Mouse (Mus musculus) liver, postnatal 0 days (tissue): ENCODE data around the gene Nrip1. TPM values are rescaled to one million over a fixed set of nuclear protein-coding genes. Genes with fewer than 3 reads are reported as not detected.

ENCODE experiments used
- ATAC-seq: fragments of 200-750 bp; cut with Nextera tagmentation; 2 replicates; pipeline ENCODE4 v1.8.0; 2017; ENCODE audit warnings: mild to moderate bottlenecking, moderate library complexity
- DNase-seq: peaks from one replicate; pipeline ENCODE4 v3.0.0-alpha.2; 2016
- H3K27ac ChIP-seq: fragments of 300-500 bp; sonication (generic); 2 replicates; pipeline ENCODE4 v1.5.1; 2014; ENCODE audit warnings: antibody characterized with exemption, moderate library complexity, mild to moderate bottlenecking, low read depth
- H3K27me3 ChIP-seq: fragments of 300-500 bp; sonication (generic); 2 replicates; pipeline ENCODE4 v1.6.1; 2014; ENCODE audit warnings: low read length, control low read depth, mixed read lengths; ENCODE audit not compliant: insufficient read depth
- H3K36me3 ChIP-seq: fragments of 300-500 bp; sonication (generic); replicated peaks from 2 replicates; pipeline ENCODE4 v1.6.1; 2014; ENCODE audit warnings: mild to moderate bottlenecking, control low read depth, low read length, moderate library complexity, mixed read lengths; ENCODE audit not compliant: insufficient read depth
- H3K4me1 ChIP-seq: fragments of 300-500 bp; sonication (generic); 2 replicates; pipeline ENCODE4 v1.6.1; 2014; ENCODE audit warnings: antibody characterized with exemption, mild to moderate bottlenecking, control low read depth; ENCODE audit not compliant: insufficient read depth
- H3K4me2 ChIP-seq: fragments of 300-500 bp; sonication (generic); 2 replicates; pipeline ENCODE4 v1.6.1; 2014; ENCODE audit warnings: low read depth, mild to moderate bottlenecking, low read length, moderate library complexity, mixed read lengths
- H3K4me3 ChIP-seq: fragments of 300-500 bp; sonication (generic); 2 replicates; pipeline ENCODE4 v1.5.1; 2014; ENCODE audit warnings: low read depth, low read length
- H3K9ac ChIP-seq: fragments of 300-500 bp; sonication (generic); replicated peaks from 2 replicates; pipeline ENCODE4 v1.6.1; 2014; ENCODE audit warnings: mild to moderate bottlenecking, moderate library complexity
- H3K9me3 ChIP-seq: fragments of 300-500 bp; sonication (generic); 2 replicates; pipeline ENCODE4 v1.6.1; 2016; ENCODE audit warnings: mild to moderate bottlenecking, control low read depth, low read length, mixed read lengths
- CTCF ChIP-seq: sonication (generic); IDR thresholded peaks from 2 replicates; pipeline ENCODE4 v1.5.1; 2016; ENCODE audit warnings: antibody characterized with exemption, low read depth
- EP300 ChIP-seq: IDR thresholded peaks from 2 replicates; pipeline ENCODE4 v1.6.1; 2016; ENCODE audit warnings: antibody characterized with exemption, low read depth, mild to moderate bottlenecking
- WGBS: fragments of 180-500 bp; shearing (Covaris S2); extraction: QIAGEN DNeasy Blood & Tissue Kit; methylation state at CpG from one replicate; pipeline ENCODE4 v1.1.7; 2014; ENCODE audit not compliant: insufficient replicate concordance; 5-methylcytosine and 5-hydroxymethylcytosine counted together
- polyA plus RNA-seq: library from polyadenylated mRNA; unstranded; fragments of >200 nt; fragmentation: Nextera tagmentation; extraction: Ambion mirVana; gene quantifications from 2 replicates; pipeline ENCODE4 v1.2.1, GENCODE M21; 2015

Gene Nrip1
- polyA plus RNA-seq, 1 experiment from 2014 or later, result 11.2 TPM

DNA sequence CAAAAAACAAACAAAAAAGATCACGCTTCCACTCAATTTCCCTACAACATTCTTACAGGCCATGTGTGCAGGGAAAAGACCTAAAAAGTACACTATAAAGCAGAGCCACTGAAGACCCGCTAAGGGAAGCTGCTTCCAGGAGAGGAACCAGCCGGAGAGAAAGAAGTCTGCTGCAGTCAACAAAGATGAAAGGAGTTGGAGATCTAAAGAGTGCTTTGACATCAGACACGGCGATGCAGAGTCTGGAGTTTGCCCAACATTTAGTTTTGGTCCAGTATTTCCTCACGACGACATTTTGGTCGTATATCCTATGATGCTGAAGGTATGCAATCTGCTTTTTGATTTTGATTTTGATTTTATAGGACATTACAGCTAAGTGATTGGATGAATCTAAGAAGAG is 63.3 kb downstream of the Nrip1 start:
- Histone ChIP-seq H3K27ac (no peak overlapping the region), H3K9ac (no peak overlapping the region), H3K27me3 (no peaks in the 10 kb centered on the region), H3K36me3 (peaks cover 4% of the 10 kb centered on the region; the same call in 1 of the 2 replicates), H3K4me3 (no peak overlapping the region), H3K4me2 (no peak overlapping the region), H3K4me1 (peaks cover 20% of the 10 kb centered on the region), H3K9me3 (no peaks in the 10 kb centered on the region)
- no peak for TF ChIP-seq CTCF
- no peak for TF ChIP-seq EP300
- 79% methylated on average over 8 of the region's 8 CpGs for WGBS
- ATAC-seq (no peak), DNase-seq (no peak)

DNA sequence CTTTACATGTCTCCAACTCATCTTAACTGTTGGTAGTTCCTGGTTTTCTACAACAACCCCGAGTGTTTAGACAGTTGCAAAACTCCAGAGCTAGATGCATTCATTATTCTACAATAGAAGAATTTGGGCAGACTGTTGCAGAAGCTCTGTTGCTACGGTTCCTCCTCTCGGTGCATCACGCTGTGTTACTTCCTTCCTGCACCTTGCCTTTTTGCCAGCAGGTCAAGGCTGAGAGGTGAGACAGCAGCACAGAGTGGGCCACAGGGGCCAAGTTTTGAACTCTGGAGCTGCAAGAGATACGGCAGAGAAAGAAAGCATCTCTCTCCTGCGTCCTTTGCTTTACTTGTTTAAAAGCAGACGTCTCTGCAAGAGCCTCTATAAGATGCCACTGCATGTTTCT is 64.3 kb downstream of the Nrip1 start:
- ATAC-seq, result no peak
- no peak for DNase-seq
- WGBS, result 70% methylated on average over 7 of the region's 7 CpGs
- H3K4me1 ChIP-seq, result peaks cover 13% of the 10 kb centered on the region
- peaks cover 4% of the 10 kb centered on the region; the same call in 1 of the 2 replicates for H3K36me3 ChIP-seq
- H3K27ac ChIP-seq, result no peak overlapping the region
- H3K9me3 ChIP-seq, result no peaks in the 10 kb centered on the region
- no peak overlapping the region for H3K4me3 ChIP-seq
- no peaks in the 10 kb centered on the region for H3K27me3 ChIP-seq
- no peak for TF ChIP-seq CTCF
- H3K9ac ChIP-seq, result no peak overlapping the region
- H3K4me2 ChIP-seq, result no peak overlapping the region

DNA sequence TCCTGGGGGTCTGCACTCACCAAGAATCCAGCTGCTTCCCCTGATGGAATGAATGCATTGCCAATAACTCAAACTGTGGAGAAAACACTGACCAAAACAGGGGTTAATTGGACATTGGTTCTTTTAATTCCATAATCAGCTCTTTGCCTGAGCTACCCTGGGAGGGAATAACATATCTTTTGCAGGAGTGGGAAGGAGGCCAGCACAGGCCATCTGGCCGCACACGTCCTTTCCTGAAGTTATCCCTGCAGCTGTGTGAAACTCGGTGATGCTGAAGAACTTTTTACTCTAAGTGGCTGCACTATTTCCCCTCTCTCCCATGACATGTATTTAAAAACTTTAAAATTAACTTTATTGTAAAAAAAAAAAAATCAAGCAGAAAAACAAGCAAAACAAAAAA is 66.6 kb downstream of the Nrip1 start:
- Histone ChIP-seq H3K27me3 (no peaks in the 10 kb centered on the region), H3K4me1 (no peaks in the 10 kb centered on the region; the same call in 1 of the 2 replicates), H3K9me3 (no peaks in the 10 kb centered on the region), H3K4me3 (no peak overlapping the region), H3K27ac (no peak overlapping the region), H3K4me2 (no peak overlapping the region), H3K9ac (no peak overlapping the region), H3K36me3 (peaks cover 4% of the 10 kb centered on the region; the same call in 1 of the 2 replicates)
- no peak for TF ChIP-seq CTCF
- no peak for TF ChIP-seq EP300
- ATAC-seq (no peak), DNase-seq (no peak)
- WGBS, result 81% methylated on average over 3 of the region's 3 CpGs

GRCm38 (mm10) chr16:76306446-76306845 is 67.2 kb downstream of the Nrip1 start:
- Histone ChIP-seq H3K4me2 (no peak overlapping the region), H3K27me3 (no peaks in the 10 kb centered on the region), H3K36me3 (peaks cover 4% of the 10 kb centered on the region; the same call in 1 of the 2 replicates), H3K4me1 (peaks cover 3% of the 10 kb centered on the region), H3K27ac (no peak overlapping the region), H3K9me3 (no peaks in the 10 kb centered on the region), H3K4me3 (no peak overlapping the region), H3K9ac (no peak overlapping the region)
- ATAC-seq (no peak), DNase-seq (no peak)
- TF ChIP-seq CTCF (no peak), EP300 (no peak)
- WGBS, result 88% methylated on average over 4 of the region's 4 CpGs

- DNase-seq, result no peak
- Histone ChIP-seq H3K4me1 (peaks cover 5% of the 10 kb centered on the region; the same call in 1 of the 2 replicates), H3K9ac (no peak overlapping the region), H3K4me3 (no peak overlapping the region), H3K9me3 (no peaks in the 10 kb centered on the region), H3K27me3 (no peaks in the 10 kb centered on the region), H3K36me3 (0 out of 2 replicates have a peak, but pooled peaks cover 4% of the 10 kb centered on the region), H3K27ac (no peak overlapping the region), H3K4me2 (no peak overlapping the region)
- no peak for TF ChIP-seq CTCF
- no peak for TF ChIP-seq EP300
- no peak for ATAC-seq
- WGBS, result 90% methylated on average over 6 of the region's 6 CpGs
Observed at GRCm38 (mm10) chr16:76303436-76303835, 70.2 kb downstream of the Nrip1 start.

- H3K27ac ChIP-seq, result peak overlapping the region; percentile 22; the same call in 1 of the 2 replicates
- ATAC-seq, result no peak
- H3K27me3 ChIP-seq, result no peaks in the 10 kb centered on the region
- no peak for DNase-seq
- TF ChIP-seq EP300, result no peak
- no peak for TF ChIP-seq CTCF
- WGBS, result 62% methylated on average over 7 of the region's 7 CpGs
- no peak overlapping the region for H3K4me3 ChIP-seq
- H3K9ac ChIP-seq, result no peak overlapping the region
- 0 out of 2 replicates have a peak, but pooled peaks cover 4% of the 10 kb centered on the region for H3K36me3 ChIP-seq
- H3K4me1 ChIP-seq, result peaks cover 5% of the 10 kb centered on the region; the same call in 1 of the 2 replicates
- H3K4me2 ChIP-seq, result no peak overlapping the region
- H3K9me3 ChIP-seq, result no peaks in the 10 kb centered on the region
Observed at GRCm38 (mm10) chr16:76301728-76302050, 71.9 kb downstream of the Nrip1 start.
